ENCODE assay signal across 22 mouse cellular contexts in genomic region chr19:10247165-10247564, GRCm38 (mm10). TPM values are rescaled to one million over a fixed set of nuclear protein-coding genes. Genes with fewer than 3 reads are reported as not detected.
A peak's percentile ranks its signal among the peaks of the same experiment; 100 is the strongest.
DNase-seq lines count a peak whose midpoint lies in the region; ATAC-seq and TF ChIP-seq lines count a peak whose summit lies in the region.
"Had no signal": no experiment of that assay in that cellular context is flagged by ENCODE, and none has a peak within 500 bp of the region (broad histone marks: within the 10 kb centered on the region; RNA-seq: fewer than 3 reads in every experiment).

No protein-coding gene starts in this region.

- TF ChIP-seq CTCF in lung, postnatal 0 days (IDR thresholded peaks at IDR 0.05): no peak

- no peak for TF ChIP-seq EP300 in lung, postnatal 0 days (IDR thresholded peaks at IDR 0.05)

- H3K27ac ChIP-seq in forebrain, embryonic 10.5 days: peak overlapping the region; percentile 64
- no peak overlapping the region for H3K27ac ChIP-seq in forebrain, embryonic 11.5 days (ENCODE audit: low read depth, low read length)
- H3K27ac ChIP-seq in kidney, embryonic 14.5 days (ENCODE audit: low read depth, low read length): no peak overlapping the region
- no peak overlapping the region for H3K27ac ChIP-seq in lung, postnatal 0 days (ENCODE audit: low read length)
- H3K27ac ChIP-seq in limb, embryonic 10.5 days: peak overlapping the region; percentile 37; the same call in 1 of the 2 replicates
- H3K27ac ChIP-seq: left cerebral cortex, adult 2 months; limb, embryonic 15.5 days had no signal

- H3K4me2 ChIP-seq in forebrain, embryonic 11.5 days (ENCODE audit: low read depth, low read length, severe bottlenecking): no peak overlapping the region
- no peak overlapping the region for H3K4me2 ChIP-seq in kidney, embryonic 14.5 days (replicated peaks; ENCODE audit: low read depth, low read length)
- H3K4me2 ChIP-seq in lung, postnatal 0 days (replicated peaks; ENCODE audit: low read depth, low read length): no peak overlapping the region
- H3K4me2 ChIP-seq: limb, embryonic 15.5 days had no signal

- H3K4me3 ChIP-seq in forebrain, embryonic 10.5 days: no peak overlapping the region
- H3K4me3 ChIP-seq in forebrain, embryonic 11.5 days (ENCODE audit: low read depth, low read length): no peak overlapping the region
- no peak overlapping the region for H3K4me3 ChIP-seq in kidney, embryonic 14.5 days (ENCODE audit: low read length)
- H3K4me3 ChIP-seq in lung, postnatal 0 days (ENCODE audit: low read depth, low read length): no peak overlapping the region
- no peak overlapping the region for H3K4me3 ChIP-seq in limb, embryonic 10.5 days
- H3K4me3 ChIP-seq: left cerebral cortex, adult 2 months; limb, embryonic 15.5 days had no signal

- 43% methylated on average over 6 of the region's 6 CpGs for WGBS in forebrain, embryonic 10.5 days
- 56% methylated on average over 6 of the region's 6 CpGs for WGBS in forebrain, embryonic 11.5 days
- WGBS in kidney, embryonic 14.5 days: 24% methylated on average over 6 of the region's 6 CpGs
- 23% methylated on average over 5 of the region's 6 CpGs for WGBS in lung, postnatal 0 days
- WGBS in limb, embryonic 10.5 days: 20% methylated on average over 6 of the region's 6 CpGs

- DNase-seq in forebrain, embryonic 10.5 days (ENCODE audit: extremely low spot score, low spot score): no peak
- no peak for DNase-seq in forebrain, embryonic 11.5 days (ENCODE audit: low spot score)
- DNase-seq in kidney, adult 8-10 months: no peak
- DNase-seq in lung, postnatal 0 days (ENCODE audit: low spot score): no peak
- no peak for DNase-seq in lung, postnatal 14 days
- DNase-seq in limb, embryonic 10.5 days (ENCODE audit: low spot score): no peak
- DNase-seq in left cerebral cortex, postnatal 14 days (ENCODE audit: low spot score in 2 of 2): no peak
- DNase-seq: adrenal gland, postnatal 10 days; cerebellum, adult 9-11 months; forebrain, postnatal 0 days; gastrocnemius, postnatal 36 days; kidney, postnatal 14 days; midbrain, embryonic 14.5 days; spleen, adult 18-20 months; thymus, adult 18-20 months had no signal

- no peak for ATAC-seq in forebrain, embryonic 11.5 days (replicated peaks; ENCODE audit: low FRiP score)
- ATAC-seq in kidney, embryonic 14.5 days (ENCODE audit: low FRiP score, low TSS enrichment): no peak
- peak; percentile 52; the same call in 1 of the 2 replicates for ATAC-seq in lung, postnatal 0 days
- ATAC-seq: activated CD4-positive, CD25-positive, alpha-beta regulatory T cell, adult 4 months; CD4-positive, CD25-positive, alpha-beta regulatory T cell, adult 4 months; forebrain, postnatal 0 days had no signal

- H3K27me3 ChIP-seq in forebrain, embryonic 10.5 days (ENCODE audit: poor library complexity, severe bottlenecking): peaks cover 4% of the 10 kb centered on the region; the same call in 1 of the 2 replicates
- no peaks in the 10 kb centered on the region for H3K27me3 ChIP-seq in forebrain, embryonic 11.5 days (ENCODE audit: control insufficient read depth, insufficient read depth, low read length)
- H3K27me3 ChIP-seq in kidney, embryonic 14.5 days (ENCODE audit: control insufficient read depth, insufficient read depth, low read length): no peaks in the 10 kb centered on the region
- H3K27me3 ChIP-seq in lung, postnatal 0 days (replicated peaks; ENCODE audit: insufficient read depth, low read length): no peaks in the 10 kb centered on the region
- H3K27me3 ChIP-seq in limb, embryonic 10.5 days (ENCODE audit: low read depth, poor library complexity, severe bottlenecking): peaks cover 46% of the 10 kb centered on the region

- no peak overlapping the region for H3K9ac ChIP-seq in forebrain, embryonic 11.5 days (ENCODE audit: low read length)
- H3K9ac ChIP-seq in kidney, embryonic 14.5 days (ENCODE audit: low read depth, low read length): 0 out of 2 replicates have a peak overlapping the region, but pooled peaks have one; percentile 12
- no peak overlapping the region for H3K9ac ChIP-seq in lung, postnatal 0 days (replicated peaks; ENCODE audit: low read depth)
- H3K9ac ChIP-seq: forebrain, postnatal 0 days; limb, embryonic 15.5 days had no signal

- H3K4me1 ChIP-seq in forebrain, embryonic 10.5 days: peaks cover 41% of the 10 kb centered on the region
- peaks cover 5% of the 10 kb centered on the region; the same call in 1 of the 2 replicates for H3K4me1 ChIP-seq in forebrain, embryonic 11.5 days (replicated peaks; ENCODE audit: control insufficient read depth, insufficient read depth, low read length)
- peaks cover 21% of the 10 kb centered on the region for H3K4me1 ChIP-seq in kidney, embryonic 14.5 days (ENCODE audit: control insufficient read depth, insufficient read depth, low read length)
- 0 out of 2 replicates have a peak, but pooled peaks cover 5% of the 10 kb centered on the region for H3K4me1 ChIP-seq in lung, postnatal 0 days (ENCODE audit: insufficient read depth, low read depth, low read length)
- H3K4me1 ChIP-seq in limb, embryonic 10.5 days: peaks cover 54% of the 10 kb centered on the region

- intact Hi-C loops in left cerebral cortex, postnatal 14 days (cut with DNase I): no loop called here

- no peaks in the 10 kb centered on the region for H3K9me3 ChIP-seq in forebrain, embryonic 10.5 days
- no peaks in the 10 kb centered on the region for H3K9me3 ChIP-seq in forebrain, embryonic 11.5 days (ENCODE audit: control insufficient read depth, low read length)
- no peaks in the 10 kb centered on the region for H3K9me3 ChIP-seq in kidney, embryonic 14.5 days (ENCODE audit: control insufficient read depth, low read length)
- no peaks in the 10 kb centered on the region for H3K9me3 ChIP-seq in lung, postnatal 0 days (ENCODE audit: low read length)
- H3K9me3 ChIP-seq in limb, embryonic 10.5 days (replicated peaks): no peaks in the 10 kb centered on the region
- H3K9me3 ChIP-seq: limb, embryonic 15.5 days had no signal

- 0 out of 2 replicates have a peak, but pooled peaks cover 2% of the 10 kb centered on the region for H3K36me3 ChIP-seq in forebrain, embryonic 10.5 days (replicated peaks)
- H3K36me3 ChIP-seq in forebrain, embryonic 11.5 days (ENCODE audit: control insufficient read depth, insufficient read depth, low read length): no peaks in the 10 kb centered on the region
- H3K36me3 ChIP-seq in kidney, embryonic 14.5 days (ENCODE audit: control insufficient read depth, insufficient read depth, low read length): no peaks in the 10 kb centered on the region
- no peaks in the 10 kb centered on the region for H3K36me3 ChIP-seq in lung, postnatal 0 days (ENCODE audit: insufficient read depth, low read length)
- H3K36me3 ChIP-seq in limb, embryonic 10.5 days: no peaks in the 10 kb centered on the region

RNA-seq across cellular contexts. Expression of gene Myrf, which starts 6.6 kb away (rescaled TPM):
- 2.1 and 2.9 TPM in 2 replicates for polyA plus RNA-seq in forebrain, embryonic 10.5 days (2016; fragmentation: Nextera tagmentation; extraction: Ambion mirVana)
- 1.8 and 2.1 TPM in 2 replicates for polyA plus RNA-seq in forebrain, embryonic 11.5 days (2014; fragmentation: Nextera tagmentation; extraction: Ambion mirVana)
- 3.9 and 6.4 TPM in 2 replicates for polyA plus RNA-seq in kidney, embryonic 14.5 days (2014; fragmentation: Nextera tagmentation; extraction: Ambion mirVana)
- polyA plus RNA-seq in lung, postnatal 0 days (2015; fragmentation: Nextera tagmentation; extraction: Ambion mirVana): 5.0 and 5.9 TPM in 2 replicates
- polyA plus RNA-seq in limb, embryonic 10.5 days (2016; fragmentation: Nextera tagmentation; extraction: Ambion mirVana): 6.8 and 8.4 TPM in 2 replicates
- total RNA-seq in left cerebral cortex, postnatal 14 days (2021): 10 to 100 TPM in 1 of 2 experiments, 1 to 10 TPM in 1; 9.9 to 16.0 TPM
- total RNA-seq: hematopoietic stem cell, adult 5-6 weeks; megakaryocyte progenitor cell, adult 5-6 weeks had no signal

RNA-seq across cellular contexts. Expression of gene Fen1, which starts 43.2 kb away (rescaled TPM):
- polyA plus RNA-seq in forebrain, embryonic 10.5 days (2016; fragmentation: Nextera tagmentation; extraction: Ambion mirVana): 215 and 218 TPM in 2 replicates
- 151 TPM in 2 replicates for polyA plus RNA-seq in forebrain, embryonic 11.5 days (2014; fragmentation: Nextera tagmentation; extraction: Ambion mirVana)
- 92.9 and 99.2 TPM in 2 replicates for polyA plus RNA-seq in kidney, embryonic 14.5 days (2014; fragmentation: Nextera tagmentation; extraction: Ambion mirVana)
- polyA plus RNA-seq in lung, postnatal 0 days (2015; fragmentation: Nextera tagmentation; extraction: Ambion mirVana): 18.0 and 18.7 TPM in 2 replicates
- polyA plus RNA-seq in limb, embryonic 10.5 days (2016; fragmentation: Nextera tagmentation; extraction: Ambion mirVana): 188 and 204 TPM in 2 replicates
- total RNA-seq in left cerebral cortex, postnatal 14 days (2021): 1 to 10 TPM; 7.3 to 9.2 TPM

RNA-seq across cellular contexts. Expression of gene Tmem258, which starts 43.4 kb away (rescaled TPM):
- polyA plus RNA-seq in forebrain, embryonic 10.5 days (2016; fragmentation: Nextera tagmentation; extraction: Ambion mirVana): 362 and 373 TPM in 2 replicates
- polyA plus RNA-seq in forebrain, embryonic 11.5 days (2014; fragmentation: Nextera tagmentation; extraction: Ambion mirVana): 320 and 330 TPM in 2 replicates
- 467 and 649 TPM in 2 replicates for polyA plus RNA-seq in kidney, embryonic 14.5 days (2014; fragmentation: Nextera tagmentation; extraction: Ambion mirVana)
- polyA plus RNA-seq in lung, postnatal 0 days (2015; fragmentation: Nextera tagmentation; extraction: Ambion mirVana): 362 and 394 TPM in 2 replicates
- polyA plus RNA-seq in limb, embryonic 10.5 days (2016; fragmentation: Nextera tagmentation; extraction: Ambion mirVana): 420 and 432 TPM in 2 replicates
- 10 to 100 TPM; 84.1 to 88.2 TPM for total RNA-seq in left cerebral cortex, postnatal 14 days (2021)

RNA-seq across cellular contexts. Expression of gene Dagla, which starts 57.5 kb away (rescaled TPM):
- polyA plus RNA-seq in forebrain, embryonic 10.5 days (2016; fragmentation: Nextera tagmentation; extraction: Ambion mirVana): 1.7 and 1.9 TPM in 2 replicates
- 1.9 and 2.5 TPM in 2 replicates for polyA plus RNA-seq in forebrain, embryonic 11.5 days (2014; fragmentation: Nextera tagmentation; extraction: Ambion mirVana)
- 2.2 and 3.0 TPM in 2 replicates for polyA plus RNA-seq in kidney, embryonic 14.5 days (2014; fragmentation: Nextera tagmentation; extraction: Ambion mirVana)
- 1.2 and 1.4 TPM in 2 replicates for polyA plus RNA-seq in lung, postnatal 0 days (2015; fragmentation: Nextera tagmentation; extraction: Ambion mirVana)
- polyA plus RNA-seq in limb, embryonic 10.5 days (2016; fragmentation: Nextera tagmentation; extraction: Ambion mirVana): 1.8 and 2.2 TPM in 2 replicates
- total RNA-seq in left cerebral cortex, postnatal 14 days (2021): 10 to 100 TPM; 84.2 to 85.4 TPM
- total RNA-seq: hematopoietic stem cell, adult 5-6 weeks had no signal
- polyA plus RNA-seq: CD4-positive, CD25-positive, alpha-beta regulatory T cell, adult 4 months had no signal

Comparison
In these comparisons a context has a peak if more than half of its experiments do, and no peak if none do; other contexts are left out.
1. H3K27ac ChIP-seq: peak in forebrain, embryonic 10.5 days (single experiment) and limb, embryonic 10.5 days (single experiment); none in forebrain, embryonic 11.5 days (single experiment), kidney, embryonic 14.5 days (single experiment) and lung, postnatal 0 days (single experiment).